Mouse (Mus musculus): Measurements from ENCODE around the gene Arid1b. TPM values are rescaled to one million over a fixed set of nuclear protein-coding genes. Genes with fewer than 3 reads are reported as not detected.
A peak's percentile ranks its signal among the peaks of the same experiment; 100 is the strongest.
"Not testable (repeated sequence)": the region's sequence is repeated elsewhere in the genome, so short reads cannot be mapped to it uniquely, and the experiment has no call there.

The Arid1b gene
- polyA plus RNA-seq, 2 experiments from 2014 or later, result 12.5 to 16.0 TPM

DNA sequence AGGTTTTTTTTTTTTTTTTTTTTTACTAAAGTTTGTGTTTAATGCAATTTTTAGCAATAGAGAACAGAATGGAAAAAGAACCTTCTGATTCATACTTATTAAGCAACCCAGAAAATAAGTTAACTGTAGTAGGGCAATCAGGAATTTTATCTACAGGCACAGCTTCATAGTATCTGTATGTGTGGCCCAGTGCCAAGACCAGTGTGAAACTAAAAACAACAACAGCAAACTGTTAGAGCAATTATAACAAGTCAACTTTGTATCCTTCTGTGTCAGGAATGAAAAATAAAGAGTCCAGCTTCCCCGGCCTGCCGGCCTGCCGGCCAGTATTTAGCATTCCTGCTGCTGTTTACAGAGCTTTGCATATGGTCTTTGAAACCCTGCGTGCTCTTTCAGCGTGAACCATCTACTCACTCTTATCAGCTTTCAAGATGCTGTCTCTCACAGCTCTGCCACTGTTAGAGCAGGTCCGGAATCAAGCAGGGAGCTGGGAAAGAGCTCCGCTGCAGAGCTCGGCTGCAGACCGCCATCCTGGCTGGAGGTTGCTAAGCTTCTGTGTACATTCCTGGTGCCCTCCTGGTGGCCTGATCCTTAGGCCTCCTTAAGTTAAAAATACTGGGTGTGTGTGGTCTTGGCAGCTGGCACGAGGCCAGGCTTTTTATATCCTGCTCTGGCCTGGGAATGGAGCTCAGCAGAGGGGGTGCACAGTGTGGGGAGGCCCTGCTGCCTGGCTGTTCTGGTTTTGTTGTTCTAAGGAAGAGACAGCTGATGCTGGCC, 64.0 kb downstream of the Arid1b start:
- ATAC-seq, result no peak

DNA sequence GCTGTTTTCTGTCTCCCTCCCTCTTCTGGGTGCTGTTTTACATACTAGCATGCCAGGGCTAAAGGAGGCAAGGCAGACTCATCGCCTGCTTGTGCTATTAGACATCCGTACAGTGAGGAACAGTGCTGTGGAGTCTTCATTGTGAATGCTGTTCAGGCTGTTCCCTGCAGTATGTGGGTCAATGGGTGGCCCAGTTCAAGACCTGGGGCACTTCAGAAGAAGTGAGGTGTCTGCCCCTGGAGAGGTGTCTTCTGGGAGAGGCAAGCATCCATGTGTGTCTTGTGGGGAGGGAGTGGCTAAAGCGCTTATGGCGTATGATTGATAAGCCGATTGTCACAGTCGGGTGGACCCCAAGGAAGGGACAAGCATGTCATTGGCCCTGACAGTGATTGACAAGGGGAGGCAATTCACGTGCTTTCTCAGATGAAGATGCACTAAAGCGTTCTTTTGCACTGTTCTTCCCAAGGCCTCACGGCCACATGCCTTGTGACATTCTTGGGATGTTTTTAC, 65.0 kb downstream of the Arid1b start:
- no peak for ATAC-seq

DNA sequence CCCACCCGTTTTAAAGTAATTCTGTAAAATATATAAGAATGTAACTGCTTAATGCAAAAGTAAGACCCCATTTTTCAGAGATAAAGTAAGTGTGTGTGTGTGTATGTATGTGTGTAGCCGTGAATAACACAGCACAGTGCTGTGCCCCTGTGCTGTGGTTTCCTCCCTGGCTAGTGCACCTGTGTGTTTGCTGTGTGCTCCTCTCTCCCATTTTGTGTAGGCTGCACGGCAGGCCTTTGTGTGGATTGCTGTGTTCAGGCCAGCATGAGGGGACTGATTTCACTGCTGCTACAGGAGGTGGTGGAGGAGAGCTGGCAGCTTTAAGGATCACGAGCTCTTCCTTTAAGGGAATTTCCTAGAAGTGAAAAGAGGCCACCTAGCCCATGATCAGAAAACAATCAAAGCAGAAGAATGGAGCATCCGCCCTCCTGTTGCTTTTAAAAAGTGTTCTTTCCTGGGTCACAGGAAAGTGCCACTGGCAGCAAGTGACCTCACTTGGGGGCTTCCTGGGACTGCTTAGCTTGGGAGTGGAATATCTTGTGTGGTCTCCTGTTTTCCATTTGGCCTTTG, 66.5 kb downstream of the Arid1b start:
- ATAC-seq, result peak; percentile 35

DNA sequence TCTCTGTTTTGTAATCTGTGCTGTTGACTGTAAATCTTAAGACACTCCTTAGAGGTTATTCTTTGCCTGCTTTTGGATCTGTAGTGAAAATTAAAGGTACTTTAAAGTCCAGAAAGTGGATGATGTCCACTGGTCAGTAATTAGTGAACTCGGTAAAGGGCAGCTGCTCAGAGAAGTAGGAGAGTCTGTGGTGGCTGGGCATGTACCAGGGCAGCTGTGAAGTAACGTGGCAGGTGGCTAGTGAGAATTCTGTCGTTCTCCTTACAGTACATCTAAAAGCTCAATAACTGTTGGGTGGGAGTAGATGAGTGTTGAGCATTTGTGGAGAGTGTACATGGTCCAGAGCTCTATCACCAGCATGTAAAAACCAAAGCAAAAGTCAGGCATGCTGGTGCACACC, 67.1 kb downstream of the Arid1b start:
- ATAC-seq, result no peak

DNA sequence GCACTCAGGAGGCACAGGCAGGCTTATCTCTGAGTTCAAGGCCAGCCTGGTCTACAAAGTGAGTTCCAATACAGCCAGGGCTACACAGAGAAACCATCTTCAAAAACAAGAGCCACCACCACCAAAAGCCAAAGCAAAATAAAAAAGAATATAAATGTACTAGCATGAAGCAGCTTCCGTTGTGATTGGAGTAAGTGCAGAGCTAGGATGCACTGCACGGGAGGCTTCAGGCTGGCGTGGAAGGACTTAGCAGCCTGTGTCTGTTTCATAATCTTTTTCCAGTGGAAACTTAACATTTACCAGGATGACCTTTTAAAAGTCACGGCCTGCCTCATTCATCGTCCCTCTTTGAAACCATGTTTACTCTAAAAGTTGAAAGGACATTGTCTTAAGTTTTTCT, 67.5 kb downstream of the Arid1b start:
- ATAC-seq, result no peak

DNA sequence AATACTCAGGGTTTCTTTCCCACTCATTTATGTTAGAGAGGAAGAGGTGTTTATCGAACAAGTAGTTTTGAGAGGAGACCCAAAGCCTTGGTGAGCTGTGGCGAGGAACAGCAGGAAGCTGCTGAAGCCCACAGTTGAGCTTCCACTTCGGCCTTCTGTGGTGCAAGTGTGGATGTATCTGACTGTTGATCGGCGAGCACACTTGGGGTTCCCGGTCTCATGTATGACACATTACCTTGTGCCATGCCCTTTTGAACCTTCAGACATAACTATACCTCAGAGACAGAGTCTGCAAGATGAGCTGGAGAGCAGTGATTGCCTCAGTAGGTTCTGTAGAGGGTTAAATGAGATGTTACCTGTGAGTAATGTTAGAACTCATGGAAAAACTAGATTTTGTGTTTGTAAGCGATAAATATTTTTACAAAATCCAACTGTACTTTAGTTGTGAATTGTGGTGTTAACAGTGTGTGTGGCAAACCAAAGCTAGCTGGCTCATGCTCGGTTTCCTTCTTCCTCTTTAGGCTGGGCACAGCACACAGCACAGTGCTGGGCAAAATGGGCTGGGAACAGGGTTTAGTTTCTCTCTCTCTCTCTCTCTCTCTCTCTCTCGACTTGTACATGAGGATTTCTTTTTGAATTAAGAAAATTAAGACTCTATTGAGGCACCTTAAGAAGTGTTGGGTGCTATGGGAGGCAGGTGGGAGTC, 69.5 kb downstream of the Arid1b start:
- peak; percentile 40 for ATAC-seq

DNA sequence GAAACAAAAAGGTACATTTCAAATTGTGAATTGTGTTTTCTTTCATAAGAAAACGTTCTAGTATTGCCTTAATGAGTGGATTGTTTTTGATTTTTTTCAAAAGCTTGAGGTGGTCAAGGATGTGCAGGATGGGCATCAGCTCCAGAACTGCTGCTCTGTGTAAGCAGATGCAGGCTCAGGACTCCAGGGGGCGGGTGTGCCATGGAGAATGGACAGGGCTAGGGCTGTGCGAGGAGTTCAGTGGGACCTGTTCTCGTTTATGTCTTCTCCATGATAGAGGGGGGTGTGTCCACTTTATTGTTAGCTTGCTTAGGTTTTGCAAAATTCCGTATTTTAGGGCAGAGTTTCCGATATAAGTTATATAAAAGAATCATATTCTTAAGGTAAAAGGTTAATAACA, 70.6 kb downstream of the Arid1b start:
- no peak for ATAC-seq

DNA sequence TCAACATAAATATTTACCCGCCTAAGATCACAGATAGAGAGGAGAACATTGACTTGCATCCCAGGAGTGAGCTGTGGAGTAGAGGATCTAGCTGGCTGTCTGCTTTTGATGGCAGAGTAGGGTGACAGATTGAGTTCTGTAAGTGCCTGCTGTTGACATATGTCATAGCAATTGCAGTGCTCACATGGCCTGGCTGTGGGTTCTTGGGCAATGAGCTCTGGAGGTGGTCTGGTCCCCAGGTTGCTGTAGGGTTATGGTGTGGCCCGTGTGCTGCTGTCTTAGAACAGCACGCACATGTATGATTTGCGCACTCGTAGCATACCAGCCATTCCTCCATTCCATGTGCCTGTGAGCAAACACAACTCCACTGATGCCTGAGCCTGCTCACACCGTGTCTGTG, 71.1 kb downstream of the Arid1b start:
- ATAC-seq, result no peak

DNA sequence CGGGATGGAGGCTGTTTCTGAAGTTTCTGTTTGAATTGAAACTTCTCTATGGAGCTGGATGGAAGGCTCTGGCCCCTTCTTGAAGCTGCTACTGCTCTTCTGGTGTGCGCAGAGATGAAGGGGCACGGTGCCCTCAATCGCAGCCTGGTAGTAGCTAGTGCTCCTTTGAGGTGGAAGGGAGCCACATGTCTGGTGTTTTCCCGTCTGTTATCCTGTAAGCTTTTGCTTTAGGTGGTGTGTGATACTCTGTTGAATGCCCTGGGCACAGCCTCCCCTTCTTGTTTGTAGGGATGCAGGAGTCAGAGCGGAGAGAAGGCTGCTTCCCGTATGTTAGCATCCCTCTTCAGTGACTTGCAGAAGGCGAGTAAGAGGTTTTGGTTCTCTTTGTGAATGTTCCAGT, 72.7 kb downstream of the Arid1b start:
- no peak for ATAC-seq

DNA sequence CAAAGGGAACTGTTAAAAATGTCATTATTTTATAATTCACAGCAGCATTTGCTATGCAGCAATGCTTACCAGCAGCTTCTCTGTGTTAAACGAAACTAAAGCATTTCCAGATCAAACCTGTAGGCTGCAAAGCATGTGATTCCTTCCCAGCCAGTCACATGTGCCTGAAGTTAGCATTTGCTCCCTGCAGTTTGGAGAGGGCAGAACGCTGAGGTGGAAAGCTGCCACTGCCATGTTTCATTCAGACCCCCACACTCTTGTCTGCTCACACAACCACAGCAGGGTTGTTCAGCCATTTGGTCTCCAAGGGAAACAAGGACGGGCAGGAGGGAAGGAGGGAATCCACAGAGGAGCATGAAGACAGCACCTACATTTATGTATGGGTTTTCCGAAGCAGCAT, 73.1 kb downstream of the Arid1b start:
- no peak for ATAC-seq

DNA sequence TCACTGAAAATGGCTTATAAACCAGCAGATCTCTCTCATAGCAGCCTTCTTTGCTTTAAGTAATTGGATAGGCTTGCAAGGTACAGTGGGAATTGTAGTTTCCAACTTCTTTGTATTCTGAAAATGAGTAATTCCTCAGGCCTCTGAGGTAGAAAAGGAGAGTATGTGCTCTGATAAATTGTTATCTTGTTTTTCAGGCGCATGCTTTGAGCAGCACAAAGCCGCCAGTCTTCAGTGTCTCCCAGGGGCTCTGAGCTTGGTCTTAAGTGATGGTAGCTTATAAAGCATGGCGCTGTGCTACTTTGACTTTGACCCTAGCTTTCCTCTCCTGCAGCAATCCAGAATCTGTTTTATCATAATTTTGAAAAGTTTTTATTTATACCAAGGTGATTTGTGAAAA, 76.3 kb downstream of the Arid1b start:
- ATAC-seq, result no peak

DNA sequence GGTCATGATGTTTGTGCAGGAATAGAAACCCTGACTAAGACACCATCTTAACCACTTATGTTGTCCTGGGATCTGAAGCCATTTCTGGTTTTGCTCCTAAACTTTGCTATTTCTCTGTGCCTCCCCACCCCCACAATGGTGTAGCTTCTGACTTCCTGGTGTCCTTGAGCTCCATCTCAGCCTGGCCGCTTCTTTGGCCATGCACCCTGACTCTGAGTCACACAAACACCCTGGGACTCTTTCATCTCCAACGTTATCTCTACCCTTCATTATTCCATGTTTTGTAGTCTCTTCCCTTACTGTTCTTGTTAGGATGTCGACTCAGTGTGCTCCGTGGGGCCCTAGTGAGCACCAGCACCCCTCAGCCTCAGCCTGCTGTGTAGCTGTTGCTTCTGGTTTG, 78.4 kb downstream of the Arid1b start:
- ATAC-seq, result no peak

DNA sequence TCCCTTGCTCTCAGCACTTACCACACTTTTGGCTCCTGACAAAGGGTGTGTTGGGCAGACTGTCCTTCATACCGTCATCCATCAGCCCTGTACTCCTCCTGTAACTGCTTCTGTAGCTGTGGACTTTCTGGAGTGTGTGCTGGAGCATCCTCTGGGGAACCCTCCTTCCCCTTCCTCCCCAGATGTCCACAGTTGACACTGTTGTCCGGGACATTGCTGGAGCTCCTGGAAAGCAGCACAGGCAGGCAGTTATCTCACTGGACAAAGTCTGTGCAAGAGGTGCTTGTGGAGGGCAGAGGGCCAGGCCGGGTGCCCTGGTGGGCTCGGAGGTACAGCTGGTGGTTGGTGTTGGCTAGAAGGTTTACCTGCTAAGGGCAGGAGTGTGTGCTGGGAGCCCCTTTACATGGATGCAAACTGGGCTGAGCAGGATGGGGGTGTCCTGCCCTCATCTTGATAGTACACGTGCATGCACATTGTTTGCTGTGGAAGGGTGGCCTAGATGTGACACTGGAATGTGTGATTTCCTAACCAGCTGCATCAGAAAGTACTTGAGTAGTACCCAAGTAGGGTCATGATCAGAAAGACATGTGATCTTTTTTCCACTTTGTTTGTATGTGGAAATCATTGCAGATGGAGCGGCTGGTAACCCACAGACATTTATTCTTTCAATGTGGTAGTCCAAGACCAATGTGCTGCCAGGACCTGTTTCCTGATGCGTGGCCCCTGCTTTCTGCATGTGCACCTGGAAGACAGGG, 80.8 kb downstream of the Arid1b start:
- ATAC-seq, result no peak

DNA sequence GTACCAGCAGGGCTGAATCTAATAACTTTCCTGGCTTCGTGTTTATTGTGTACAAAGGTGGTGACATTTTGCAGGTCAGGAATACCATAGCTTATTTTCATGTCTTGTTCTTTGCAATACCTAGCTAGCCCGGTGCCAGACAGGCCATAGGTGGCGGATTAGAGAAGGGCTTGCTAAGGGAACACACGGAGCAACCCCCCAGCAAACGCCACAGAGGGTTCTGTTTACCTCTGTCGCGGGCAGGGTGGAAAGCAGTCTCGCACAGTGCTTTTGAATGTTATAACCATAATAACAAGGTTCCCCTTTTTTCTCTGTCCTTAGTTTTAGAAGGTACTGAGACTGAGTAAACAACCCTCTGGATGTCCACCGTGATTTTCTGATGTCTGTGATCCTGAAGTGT, 83.9 kb downstream of the Arid1b start:
- no peak for ATAC-seq

DNA sequence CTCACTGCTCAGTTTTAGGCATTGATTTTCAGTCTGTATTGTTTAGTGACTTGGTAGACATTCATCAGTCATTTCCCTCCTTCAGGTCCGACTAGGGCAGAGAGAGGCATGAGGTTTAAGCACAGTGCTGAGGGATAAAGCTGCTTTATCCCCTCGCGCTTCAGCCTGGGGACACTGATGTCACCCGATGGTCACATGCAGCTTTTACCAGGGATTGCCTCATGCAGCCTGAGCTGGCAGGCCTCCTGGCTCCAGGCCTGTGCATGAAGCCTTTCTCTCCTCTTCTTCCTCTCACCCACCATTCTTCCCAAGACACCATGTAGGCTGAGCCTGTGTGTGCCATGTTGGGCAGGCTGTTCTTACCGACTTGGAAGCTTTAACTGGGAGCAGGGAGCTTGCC, 84.4 kb downstream of the Arid1b start:
- ATAC-seq, result no peak

DNA sequence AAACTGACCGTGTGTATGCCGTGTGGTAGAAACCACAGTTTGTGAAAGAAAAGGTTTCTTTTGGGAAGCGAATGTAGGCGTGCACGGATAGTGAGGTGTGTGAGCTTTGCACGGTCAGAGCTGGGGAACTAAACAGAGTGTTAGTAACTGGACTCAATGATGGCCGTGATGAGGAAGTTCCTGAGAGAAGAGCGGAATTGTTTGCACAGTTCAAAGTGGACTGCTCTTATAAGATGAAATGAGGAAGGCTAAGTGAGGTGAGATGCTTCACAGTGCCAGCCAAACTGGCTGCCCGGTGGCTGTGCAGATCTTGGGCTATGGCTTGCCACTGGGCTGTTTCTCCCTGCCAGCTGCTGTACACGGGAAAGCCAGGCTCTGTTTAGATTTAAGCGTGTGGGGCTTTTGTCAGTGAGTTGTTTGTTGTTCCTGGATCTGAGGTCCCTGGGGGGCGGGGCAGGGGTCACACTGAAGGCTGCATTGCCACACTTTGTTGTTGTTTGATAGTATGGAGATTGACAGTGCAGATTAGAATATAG, 86.8 kb downstream of the Arid1b start:
- ATAC-seq, result no peak

DNA sequence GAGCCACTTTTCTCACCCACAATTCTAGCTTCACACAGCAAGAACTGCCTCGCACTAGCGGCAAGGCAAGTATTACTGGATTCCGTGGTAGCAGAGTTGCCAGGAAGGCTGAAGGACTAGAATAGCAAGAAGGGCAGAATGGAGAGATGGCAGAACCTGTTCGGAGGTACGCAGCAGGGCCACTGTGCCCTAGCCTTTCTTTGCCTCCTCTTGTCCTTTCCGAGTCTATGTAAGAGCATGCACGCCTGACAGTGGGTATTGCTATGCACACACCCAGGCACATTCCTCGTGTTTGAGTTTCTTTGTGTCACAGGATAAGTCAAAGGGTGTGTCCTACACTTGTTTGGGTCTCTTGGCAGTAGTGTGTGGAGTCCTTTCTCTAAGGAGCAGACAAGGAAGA, 88.1 kb downstream of the Arid1b start:
- no peak for ATAC-seq

DNA sequence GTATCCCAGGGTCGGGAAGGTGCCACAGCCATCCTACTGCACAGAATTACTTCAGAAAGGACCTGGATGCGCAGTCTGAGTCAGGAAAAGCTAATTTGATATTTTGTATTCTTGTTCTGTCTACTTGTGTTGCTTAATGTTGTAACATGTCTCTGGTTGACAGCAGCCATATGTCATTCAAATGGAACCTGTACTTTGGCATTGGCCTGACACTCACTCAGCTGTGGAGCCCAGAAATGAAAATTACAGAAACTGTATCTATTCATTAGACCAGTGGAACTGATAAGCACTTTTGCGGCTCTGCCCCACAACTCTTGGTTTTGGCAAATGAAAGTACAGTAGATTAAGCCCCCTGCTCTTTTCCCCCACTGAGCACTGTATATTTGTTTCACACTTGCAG, 89.4 kb downstream of the Arid1b start:
- ATAC-seq, result no peak

DNA sequence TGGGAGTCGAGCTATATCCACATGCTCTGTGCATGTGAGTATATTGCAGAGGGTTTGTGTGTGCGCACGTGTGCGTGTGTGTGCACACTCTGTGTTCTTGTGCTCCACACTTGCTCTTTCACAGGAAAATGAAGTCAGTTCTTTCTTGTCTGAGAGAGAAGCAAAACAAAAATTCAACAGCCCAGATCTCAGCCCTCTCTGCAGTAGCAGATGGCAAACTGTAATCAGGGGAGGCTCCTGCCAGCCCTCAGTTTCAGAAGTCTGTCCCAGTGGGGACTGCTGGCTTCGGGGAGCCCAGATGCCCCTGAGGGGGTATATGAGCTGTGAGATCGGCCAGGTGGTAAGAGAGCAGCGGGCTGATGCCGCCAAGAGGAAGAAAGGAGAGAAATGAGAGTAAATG, 90.0 kb downstream of the Arid1b start:
- no peak for ATAC-seq

DNA sequence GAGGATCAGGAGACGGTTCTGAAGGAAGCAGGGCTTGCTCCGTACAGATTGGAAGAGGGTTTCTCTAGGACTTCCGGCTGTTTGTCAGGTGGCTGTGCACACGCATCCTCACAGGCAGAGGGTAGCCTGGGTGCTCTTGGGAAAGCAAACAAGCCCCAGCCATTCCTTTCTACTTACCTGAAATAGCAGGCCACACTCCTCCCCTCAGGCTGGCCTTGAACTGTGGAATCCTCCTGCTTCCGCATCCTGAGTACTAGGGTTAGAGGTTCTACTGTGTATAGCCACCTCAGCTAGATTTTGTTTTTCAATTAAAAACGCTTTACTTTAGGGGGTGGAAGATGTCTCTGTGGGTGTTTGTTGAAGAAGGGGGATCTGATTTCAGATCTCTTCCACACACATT, 90.9 kb downstream of the Arid1b start:
- no peak for ATAC-seq

DNA sequence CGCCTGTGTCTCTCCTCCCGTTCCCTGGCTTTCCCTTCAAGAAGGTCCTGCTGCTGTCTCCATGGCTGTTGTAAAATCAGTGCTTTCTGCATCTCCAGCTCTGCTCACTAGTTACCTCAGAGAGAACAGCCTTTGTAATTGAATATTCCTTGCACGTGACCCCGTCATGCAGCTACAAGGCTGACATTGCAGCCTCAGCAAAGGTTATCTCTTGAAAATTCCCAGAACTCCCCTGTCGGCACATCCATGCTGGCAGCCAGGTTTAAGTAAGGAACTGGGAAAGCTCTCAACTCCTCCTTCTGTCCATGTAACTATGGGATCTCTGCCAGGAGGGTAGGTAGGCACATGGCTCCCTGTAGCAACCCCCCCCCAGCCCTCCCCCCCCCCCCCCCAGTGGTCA, 91.8 kb downstream of the Arid1b start:
- ATAC-seq, result no peak

DNA sequence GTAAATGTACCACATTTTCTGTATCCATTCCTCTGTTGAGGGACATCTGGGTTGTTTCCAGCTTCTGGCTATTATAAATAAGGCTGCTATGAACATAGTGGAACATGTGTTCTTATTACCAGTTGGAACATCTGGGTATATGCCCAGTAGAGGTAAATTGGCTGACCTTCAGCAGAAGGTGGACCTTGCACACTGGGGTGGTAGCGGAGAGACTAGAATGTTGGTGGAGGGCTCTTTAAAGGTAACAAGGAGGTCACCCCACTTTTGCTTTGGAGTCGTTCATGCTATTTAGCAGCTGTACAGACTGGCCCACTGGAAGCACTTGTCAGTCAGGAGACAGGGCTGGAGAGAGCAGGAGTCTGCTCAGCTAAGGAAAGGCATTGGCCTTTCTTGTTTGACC, 94.1 kb downstream of the Arid1b start:
- ATAC-seq, result not testable (repeated sequence)

DNA sequence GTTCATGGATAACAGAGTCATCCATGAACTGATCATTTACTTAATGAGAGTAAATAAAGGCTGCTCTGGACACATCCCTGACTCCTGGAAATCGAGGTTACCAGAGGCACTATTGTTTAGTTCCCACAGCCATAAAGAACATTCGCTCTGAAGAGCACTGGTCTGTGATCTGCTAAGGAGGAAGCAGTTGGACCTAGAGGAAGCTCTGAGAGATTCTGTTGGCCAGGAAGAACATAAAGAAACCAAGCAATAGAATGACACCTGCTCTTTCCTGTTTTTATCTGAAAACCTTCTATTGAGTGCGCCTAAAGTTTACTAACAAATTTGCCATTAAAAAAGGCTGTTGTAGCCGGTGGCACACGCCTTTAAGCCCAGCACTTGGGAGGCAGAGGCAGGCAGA, 94.7 kb downstream of the Arid1b start:
- peak; percentile 39 for ATAC-seq
